Mouse (Mus musculus): ENCODE results near the gene Lexm.

Lexm gene

GRCm38 (mm10) chr4:106624271-106624670, 7.2 kb upstream of the Lexm start:
- no peak for DNase-seq (ENCODE audit: low read depth, low spot score)

- no peak for DNase-seq (ENCODE audit: low read depth, low spot score)
These were observed 5.7 kb upstream of the Lexm start for GRCm38 (mm10) chr4:106622712-106623111.

DNA sequence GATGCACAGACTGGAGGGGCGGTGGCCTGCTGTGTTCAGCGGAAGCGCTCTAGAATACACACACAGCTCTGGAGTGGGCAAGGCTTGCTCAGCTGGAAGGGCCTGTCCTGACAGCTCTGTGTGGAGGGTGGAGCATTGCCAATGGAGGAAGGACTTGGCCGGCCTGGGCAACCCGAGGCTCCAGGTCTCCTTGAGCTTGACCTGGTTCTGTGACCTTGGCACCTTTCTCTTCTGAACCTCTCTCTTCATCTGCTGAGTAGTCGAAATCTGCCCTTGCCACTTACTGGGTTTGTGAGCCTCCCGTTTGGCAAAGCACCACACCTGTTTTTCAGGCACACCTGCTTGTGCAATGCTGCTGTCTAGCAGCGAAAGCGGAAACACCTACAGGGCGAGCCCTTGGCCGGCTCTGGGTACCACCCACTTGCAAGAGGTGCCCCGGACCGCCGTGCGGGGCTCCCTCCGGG, 5.0 kb upstream of the Lexm start, which contains the start of gene Ttc22:
Gene Ttc22, plus strand, starts transcription at position 403 of the 464 bp plus-strand sequence.
- DNase-seq (ENCODE audit: low read depth, low spot score): peak; percentile 22

GRCm38 (mm10) chr4:106621428-106621827, 4.4 kb upstream of the Lexm start:
- no peak for DNase-seq (ENCODE audit: low read depth, low spot score)

DNA sequence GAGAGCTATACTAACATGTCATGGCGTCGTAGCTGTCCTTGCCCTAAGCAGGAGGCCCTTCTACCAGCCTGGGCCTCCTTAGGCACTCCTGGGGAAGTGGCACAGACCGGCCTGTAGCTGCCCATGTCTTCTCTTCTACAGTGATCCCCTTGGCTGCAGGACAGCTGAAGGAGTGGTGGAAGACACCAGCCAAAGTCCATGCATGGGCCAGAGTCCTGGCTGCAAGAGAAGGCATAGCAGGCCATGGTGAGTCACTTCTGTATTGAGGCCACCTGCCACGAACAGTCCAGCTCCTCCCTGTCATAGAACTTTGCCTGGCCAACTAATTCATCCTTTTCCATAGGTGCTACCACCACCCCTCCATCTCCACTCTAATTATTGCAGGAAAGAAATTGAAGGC, 1.9 kb upstream of the Lexm start:
- DNase-seq (ENCODE audit: low read depth, low spot score): no peak

- DNase-seq (ENCODE audit: low read depth, low spot score): peak; percentile 88
These were observed 1.4 kb downstream of the Lexm start for GRCm38 (mm10) chr4:106615637-106616036.

GRCm38 (mm10) chr4:106614881-106615280, 2.2 kb downstream of the Lexm start:
- DNase-seq (ENCODE audit: low read depth, low spot score): no peak

DNA sequence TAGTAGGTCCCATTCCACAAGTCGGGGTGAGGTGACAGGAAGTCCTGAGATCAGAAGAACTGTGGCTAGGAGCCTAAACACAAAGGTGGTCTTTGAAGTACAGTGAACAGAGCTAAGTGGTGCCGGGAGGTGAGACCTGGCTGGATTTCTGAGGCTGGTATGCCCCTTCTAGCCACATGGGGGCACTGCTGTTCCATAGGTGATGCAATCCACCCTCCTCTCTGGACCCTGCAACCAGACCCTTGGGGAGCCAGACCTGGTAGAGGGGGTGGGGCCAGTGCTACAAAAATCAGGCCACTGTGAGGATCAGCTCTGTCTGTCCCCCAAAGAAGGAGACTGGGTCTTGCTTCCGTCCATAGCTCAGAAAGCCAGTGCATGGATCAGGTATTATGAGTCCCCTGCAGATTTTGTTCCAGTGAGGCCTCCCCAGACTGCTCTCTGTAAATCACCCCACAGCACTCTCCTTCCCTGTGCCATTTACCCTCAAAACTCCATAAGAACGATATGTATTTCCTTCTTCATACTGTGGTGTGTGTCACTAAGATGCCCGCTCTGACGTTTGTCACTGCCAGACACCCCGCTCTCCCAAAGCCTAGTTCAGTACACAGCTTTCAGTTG, 2.8 kb downstream of the Lexm start:
- peak; percentile 85 for DNase-seq (ENCODE audit: low read depth, low spot score)

DNA sequence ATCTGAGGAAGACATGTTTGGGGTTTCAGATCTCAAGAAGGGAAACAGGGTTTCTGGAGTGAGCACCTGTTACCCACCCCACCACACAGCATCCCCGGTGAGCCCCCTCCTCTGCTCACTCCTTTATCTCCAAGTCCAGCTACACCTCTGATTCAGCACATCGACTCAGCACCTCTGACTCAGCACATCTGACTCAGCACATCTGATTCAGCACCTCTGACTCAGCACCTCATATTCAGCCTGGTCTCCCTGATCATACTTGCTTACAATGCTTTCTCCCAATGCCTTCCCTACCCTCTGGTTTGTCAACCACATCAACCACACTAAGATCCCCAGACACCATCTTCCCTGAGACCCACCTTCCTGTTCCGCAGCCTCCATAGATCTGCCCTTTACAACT, 3.5 kb downstream of the Lexm start:
- peak; percentile 61 for DNase-seq (ENCODE audit: low read depth, low spot score)

DNA sequence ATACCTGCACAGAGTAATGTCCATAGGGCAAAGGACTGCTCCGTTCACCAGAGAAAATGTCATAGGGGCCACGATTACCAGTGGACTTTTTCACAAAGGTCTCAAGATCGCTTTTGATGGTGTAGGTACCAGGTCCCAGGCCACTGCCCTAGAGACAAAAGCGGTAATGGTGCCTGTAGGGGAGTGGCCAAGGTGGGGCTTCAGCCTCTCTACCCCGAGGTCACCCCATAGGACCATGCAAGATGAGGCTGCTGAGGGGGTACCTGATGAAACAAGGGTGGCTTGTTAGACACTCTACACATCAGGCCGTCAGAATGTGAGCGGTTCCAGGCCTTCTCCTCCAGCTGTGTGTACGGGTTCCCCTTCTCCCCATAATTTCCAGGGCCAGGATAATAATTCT, 3.9 kb downstream of the Lexm start:
- DNase-seq (ENCODE audit: low read depth, low spot score): no peak

GRCm38 (mm10) chr4:106607905-106608304, 9.1 kb downstream of the Lexm start:
- DNase-seq (ENCODE audit: low read depth, low spot score): no peak

DNA sequence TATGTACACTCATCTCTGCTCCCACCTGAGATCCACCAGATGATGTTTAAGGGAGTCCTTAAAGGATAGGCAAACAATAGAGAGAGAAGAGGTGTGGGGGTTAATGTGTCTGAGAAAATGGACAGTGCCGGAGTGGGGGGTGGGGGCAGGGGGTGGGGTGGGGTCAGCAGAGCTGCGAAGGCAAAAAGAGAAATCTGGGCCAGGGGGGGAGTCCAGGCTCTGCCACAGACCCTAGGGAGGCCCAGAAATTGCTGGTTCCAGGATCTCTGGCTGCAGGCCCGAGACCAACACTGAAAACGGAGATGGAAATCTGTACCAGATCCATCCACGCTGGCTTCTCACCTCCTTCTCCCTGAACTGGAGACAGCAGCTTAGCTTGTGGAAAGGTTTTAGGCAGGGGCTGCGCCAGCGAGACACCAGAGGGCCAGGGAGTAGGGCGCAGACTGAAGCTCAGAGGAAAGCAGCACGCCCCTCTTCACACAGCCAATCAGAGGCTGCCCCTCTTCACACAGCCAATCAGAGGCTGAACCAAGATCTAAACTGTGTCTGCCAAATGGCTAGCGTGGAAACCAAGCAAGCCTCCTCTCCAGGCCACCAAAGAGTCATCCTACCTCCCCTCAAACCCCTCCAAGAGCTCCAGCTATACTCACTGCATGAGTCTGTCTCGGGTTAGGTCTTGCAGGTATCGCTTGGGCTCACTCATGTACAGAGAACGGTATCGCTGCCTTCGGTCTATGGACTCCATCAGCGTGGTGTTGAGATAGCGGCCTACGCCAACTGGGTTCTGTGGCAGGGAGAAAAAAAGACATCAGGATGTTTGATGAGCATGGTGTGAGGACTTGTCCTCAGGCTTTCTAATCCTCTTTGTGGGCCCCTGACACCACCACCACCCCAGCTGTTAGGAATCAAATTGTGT, 10.1 kb downstream of the Lexm start:
- DNase-seq (ENCODE audit: low read depth, low spot score): peak; percentile 89

DNA sequence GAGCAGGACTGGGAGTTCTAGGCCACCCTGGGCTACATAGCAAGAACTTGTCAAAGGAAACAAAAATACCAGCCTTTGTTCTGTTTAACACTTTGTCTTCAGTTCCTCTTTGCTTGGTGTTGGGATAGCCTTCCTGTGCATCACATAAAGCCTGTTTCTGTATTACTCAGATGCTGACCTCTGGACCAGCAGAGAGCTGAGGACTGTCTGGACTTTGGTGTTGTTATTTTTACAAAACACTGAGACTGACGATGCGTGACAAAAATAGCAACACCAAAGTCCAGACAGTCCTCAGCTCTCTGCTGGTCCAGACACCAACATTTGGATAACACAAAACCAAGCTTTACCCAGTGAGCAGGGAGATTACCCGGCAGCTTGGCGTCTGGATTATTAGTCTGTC, 16.3 kb downstream of the Lexm start:
- no peak for DNase-seq (ENCODE audit: low read depth, low spot score)

- DNase-seq (ENCODE audit: low read depth, low spot score): peak; percentile 67
These were observed 17.6 kb downstream of the Lexm start for GRCm38 (mm10) chr4:106599415-106599814.

GRCm38 (mm10) chr4:106597741-106598140, 19.3 kb downstream of the Lexm start:
- no peak for DNase-seq (ENCODE audit: low read depth, low spot score)

DNA sequence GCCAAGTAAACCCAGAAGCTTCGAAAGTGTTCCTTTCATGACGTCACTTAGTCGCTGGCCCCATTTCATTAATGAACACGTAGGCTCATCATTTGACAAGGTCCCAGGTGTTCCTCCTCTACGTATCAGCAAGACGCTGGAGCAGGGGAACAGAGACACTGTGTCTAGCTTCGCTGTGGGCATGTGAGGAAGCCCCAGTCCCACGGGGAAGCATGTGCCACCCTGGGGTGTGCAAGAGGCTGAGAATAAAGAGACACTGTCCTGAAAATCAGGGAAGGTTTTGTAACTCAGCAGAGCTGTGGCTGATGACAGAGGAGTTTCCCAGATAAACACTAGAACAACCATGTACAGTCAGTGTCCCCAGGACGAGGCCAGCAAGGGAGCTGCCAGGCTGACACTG, 20.0 kb downstream of the Lexm start:
- DNase-seq (ENCODE audit: low read depth, low spot score): no peak

DNA sequence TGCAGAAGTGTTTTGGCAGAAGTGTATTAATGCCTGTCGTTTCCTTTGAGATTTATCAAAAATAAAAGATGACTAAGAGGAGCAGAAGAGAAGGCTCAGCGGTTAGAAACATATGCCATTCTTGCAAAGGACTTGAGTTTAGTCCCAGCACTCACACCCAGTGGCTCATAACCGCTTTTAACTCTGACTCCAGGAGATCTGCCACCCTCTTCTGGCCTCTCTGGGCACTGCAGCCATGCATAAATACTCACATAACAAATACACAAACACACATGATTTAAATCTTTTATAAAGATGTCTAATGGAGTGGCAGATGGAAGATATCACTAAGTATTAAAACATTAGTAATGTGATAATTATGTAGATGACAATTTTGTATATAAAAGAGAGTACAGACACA, 20.8 kb downstream of the Lexm start:
- peak; percentile 77 for DNase-seq (ENCODE audit: low read depth, low spot score)

DNA sequence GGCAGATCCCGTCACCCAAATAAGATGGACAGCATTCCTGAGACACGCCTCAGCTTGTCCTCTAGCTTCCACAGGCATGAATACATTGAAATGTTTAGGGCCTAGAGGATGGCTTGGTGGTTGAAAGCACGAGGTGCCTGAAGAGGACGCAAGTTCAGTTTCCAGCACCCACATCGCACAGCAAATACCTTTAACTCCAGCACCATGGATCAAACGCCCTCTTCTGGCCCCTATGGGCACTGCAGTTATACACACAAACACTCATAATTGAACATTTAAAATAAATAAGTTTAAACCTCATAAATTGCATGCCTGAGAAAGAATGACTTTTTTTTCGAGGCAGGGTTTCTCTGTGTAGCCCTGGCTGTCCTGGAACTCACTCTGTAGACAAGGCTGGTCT, 23.4 kb downstream of the Lexm start:
- peak; percentile 70 for DNase-seq (ENCODE audit: low read depth, low spot score)

DNA sequence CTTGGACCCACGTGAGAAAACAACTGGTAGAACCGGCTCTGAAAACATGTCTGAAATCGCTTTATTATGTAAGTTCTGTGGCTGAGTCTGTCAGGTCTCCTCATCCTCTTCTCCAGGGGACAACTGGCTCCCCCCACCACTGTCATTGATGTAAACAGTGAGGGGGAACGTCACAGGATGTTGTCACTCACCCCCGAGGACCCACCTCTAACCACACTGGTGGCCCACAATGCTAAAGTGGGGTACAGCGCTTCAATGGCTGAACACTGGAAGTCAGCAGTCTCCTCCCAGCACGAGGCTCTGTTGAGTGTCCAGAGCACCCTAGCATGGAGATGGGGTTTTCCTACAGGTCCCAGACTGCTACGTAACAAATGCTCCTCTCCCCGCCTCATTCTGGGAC, 26.2 kb downstream of the Lexm start:
- no peak for DNase-seq (ENCODE audit: low read depth, low spot score)

GRCm38 (mm10) chr4:106590142-106590541, 26.9 kb downstream of the Lexm start:
- peak; percentile 82 for DNase-seq (ENCODE audit: low read depth, low spot score)

- DNase-seq (ENCODE audit: low read depth, low spot score): no peak
These were observed 30.0 kb downstream of the Lexm start for GRCm38 (mm10) chr4:106587075-106587474.

DNA sequence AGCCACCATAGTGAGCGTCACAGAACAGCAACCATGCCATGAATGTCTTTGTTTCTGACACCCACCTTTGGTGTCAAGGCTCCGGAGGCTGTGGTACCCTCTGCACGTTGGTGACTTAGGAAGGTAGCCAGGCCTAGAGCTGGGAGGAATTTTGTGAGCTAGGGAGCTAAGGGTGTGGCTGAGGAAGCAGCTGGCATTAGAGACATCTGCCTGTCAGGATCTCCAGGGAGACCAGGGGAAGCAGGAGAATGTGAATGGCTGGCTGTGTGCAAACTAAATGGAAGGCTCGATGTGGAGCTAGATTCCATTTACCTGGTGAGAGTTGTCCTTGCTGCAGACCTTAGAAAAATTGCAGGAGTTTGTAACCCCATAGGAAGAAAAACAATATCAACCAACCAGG, 32.4 kb downstream of the Lexm start:
- DNase-seq (ENCODE audit: low read depth, low spot score): no peak
